Mouse (Mus musculus) ovary, adult 10 weeks (tissue): ENCODE measurements around the gene Dusp28. TPM values are rescaled to one million over a fixed set of nuclear protein-coding genes. Genes with fewer than 3 reads are reported as not detected.

Experiments
- polyA plus RNA-seq: library from polyadenylated mRNA; stranded (reverse); fragments of 350-450 nt; fragmentation: Illumina TruSeq; extraction: RNeasy Lipid Tissue Mini Kit (QIAGEN cat#74804); gene quantifications from one replicate; pipeline ENCODE4 v1.2.3, GENCODE M21; 2014

Dusp28 gene
- 3.5 TPM for polyA plus RNA-seq

DNA sequence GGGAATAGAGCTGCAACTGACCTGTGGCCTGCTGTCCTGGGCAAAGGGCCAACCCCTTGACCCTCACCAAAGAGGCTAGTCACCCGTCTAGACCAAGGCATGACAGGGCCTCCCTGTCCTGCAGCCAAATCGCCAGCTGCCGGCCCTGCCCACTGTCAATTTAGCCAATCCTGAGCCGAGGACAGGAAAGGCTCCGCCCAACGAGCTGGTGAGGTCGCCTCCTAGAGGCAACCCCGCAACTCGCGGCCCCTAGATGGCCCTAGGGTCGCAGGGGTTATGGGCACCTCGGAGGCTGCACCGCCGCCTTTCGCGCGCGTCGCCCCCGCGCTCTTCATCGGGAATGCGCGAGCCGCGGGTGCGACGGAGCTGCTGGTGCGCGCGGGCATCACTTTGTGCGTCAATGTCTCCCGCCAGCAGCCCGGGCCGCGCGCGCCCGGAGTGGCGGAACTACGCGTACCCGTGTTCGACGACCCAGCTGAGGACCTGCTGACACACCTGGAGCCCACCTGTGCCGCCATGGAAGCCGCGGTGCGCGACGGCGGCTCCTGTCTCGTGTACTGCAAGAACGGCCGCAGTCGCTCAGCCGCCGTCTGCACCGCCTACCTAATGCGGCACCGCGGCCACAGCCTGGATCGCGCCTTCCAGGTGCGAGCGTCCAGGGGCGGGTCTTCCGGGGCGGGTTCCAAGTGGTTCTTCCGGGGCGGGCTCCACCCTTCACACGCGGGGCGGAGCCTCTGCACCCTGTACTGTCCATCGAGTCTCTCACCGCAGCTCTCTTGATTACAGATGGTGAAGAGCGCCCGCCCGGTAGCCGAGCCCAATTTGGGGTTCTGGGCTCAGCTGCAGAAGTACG, at the start of gene Dusp28:
Gene Dusp28, plus strand, starts transcription at position 203 of the 853 bp plus-strand sequence.

DNA sequence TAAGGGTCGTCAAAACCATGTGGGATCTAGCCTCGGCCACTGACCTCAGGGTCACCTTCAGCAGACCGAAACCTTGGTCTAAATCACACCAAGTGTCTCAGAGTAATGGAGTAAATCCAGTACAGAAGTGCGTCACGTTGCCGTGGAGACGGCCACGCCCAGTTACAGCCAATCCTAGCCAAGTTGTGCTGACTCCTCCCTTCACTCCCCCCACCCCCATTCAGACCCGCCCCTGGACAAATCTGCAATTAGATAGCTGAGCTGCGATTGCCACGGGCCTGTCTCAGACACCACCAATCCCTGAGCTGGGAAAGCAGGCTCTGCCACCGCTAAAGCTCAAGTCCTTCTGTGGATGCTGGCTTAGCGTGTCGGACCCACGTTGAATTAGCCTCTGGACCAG, 4.0 kb upstream of the Dusp28 start, which contains the start of gene Ankmy1:
Gene Ankmy1, minus strand, starts transcription at position 121 of the 400 bp plus-strand sequence.

DNA sequence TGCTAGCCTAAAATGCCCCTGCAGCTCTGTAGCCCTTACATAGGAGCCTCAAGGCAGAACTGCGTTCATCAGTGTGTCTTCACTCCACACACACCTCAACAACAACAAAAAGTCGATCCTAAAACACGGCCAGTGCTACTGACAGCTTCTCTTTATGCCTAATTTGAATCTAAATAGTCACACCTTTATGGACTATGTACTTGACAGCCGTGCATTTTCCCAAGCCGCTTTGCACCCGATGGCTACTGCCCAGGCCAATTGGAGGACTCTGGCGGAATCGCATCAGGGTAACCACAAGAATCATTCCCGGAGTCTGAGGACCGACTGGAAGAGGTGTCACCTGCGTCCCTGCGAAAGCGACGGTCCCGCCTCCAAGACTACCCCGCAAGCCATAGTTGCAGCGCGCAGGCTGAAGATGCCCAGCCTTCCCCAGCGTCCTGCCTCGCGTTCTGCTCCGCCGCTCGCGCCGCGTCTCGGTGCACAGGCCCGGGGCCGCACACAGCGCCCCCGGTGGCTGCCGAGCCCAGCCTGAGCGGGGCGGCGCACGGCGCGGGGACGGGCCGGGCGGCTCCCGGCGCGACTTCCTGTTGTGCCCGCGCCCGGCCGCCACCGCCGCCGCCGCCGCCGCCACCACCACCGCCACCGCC, 3.6 kb downstream of the Dusp28 start, which contains the start of gene Rnpepl1:
Gene Rnpepl1, plus strand, starts transcription at position 545 of the 647 bp plus-strand sequence.

DNA sequence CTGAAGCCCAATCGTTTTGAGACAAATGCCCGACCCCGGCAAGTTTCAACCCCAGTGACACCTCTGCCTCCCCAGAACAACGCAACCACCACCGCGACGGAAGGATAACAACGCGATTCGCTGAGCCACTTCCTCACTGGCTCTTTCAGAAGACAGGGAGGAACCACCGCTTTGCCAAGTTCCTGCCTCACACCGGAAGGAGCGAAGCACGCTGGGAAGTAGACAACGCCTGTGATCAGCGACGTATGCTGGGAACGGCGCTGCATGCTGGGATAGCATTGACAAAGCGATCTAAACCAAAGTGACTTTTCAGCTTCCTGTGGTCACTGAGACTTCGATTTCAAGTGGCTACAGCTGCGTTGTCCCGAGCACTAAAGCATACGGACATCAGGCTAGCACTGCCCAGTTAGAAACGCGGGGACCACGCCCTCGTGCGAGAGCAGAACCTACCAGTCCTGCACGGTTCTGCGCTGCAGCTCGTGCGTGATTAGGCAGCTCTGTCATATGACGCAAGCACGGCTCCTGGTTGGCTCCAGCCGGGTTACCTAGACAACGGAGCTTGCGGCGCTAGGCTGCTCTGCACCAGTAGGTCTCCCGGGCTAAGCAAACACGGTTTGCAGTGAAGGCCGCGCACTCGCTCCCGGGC, 27.5 kb downstream of the Dusp28 start, which contains the start of gene Capn10:
Gene Capn10, plus strand, starts transcription at position 195 of the 646 bp plus-strand sequence.

DNA sequence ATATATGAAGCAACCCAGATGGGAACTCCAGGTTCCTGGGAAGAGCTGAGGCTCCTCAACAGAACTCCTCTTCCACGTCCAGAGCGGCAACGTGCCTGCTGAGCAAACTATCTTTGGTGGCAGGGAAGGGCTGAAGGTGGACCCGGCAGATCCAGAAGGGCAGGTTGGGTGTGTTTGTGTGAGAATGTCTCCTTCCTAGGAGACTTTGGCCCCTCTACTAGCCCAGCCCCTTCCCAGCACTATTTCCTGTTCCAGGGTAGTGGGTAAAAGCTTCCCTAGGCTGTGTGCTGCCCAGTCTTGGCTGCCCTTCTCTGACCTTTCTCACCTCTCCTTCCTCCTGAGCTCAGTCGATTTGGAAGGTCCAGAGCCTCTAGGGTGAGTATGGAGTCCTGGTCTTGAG, 43.8 kb downstream of the Dusp28 start, which contains the start of gene Gpr35:
Gene Gpr35, plus strand, starts transcription at position 259 of the 400 bp plus-strand sequence.

Other genes starting within 250 kb of the Dusp28 start
- 0.71 TPM for gene Gpc1, start 75.3 kb upstream of the Dusp28 start, polyA plus RNA-seq
- gene Ankmy1, start 4.1 kb upstream of the Dusp28 start, polyA plus RNA-seq = 0.17 TPM
- 1.7 TPM for gene Rnpepl1, start 3.8 kb downstream of the Dusp28 start, polyA plus RNA-seq
- 2.4 TPM for gene Capn10, start 27.4 kb downstream of the Dusp28 start, polyA plus RNA-seq
- 1.8 TPM for gene Gpr35, start 43.9 kb downstream of the Dusp28 start, polyA plus RNA-seq
- not detected for gene Aqp12, start 99.4 kb downstream of the Dusp28 start, polyA plus RNA-seq
- 0.51 TPM for gene Kif1a, start 195.0 kb downstream of the Dusp28 start, polyA plus RNA-seq
- not detected for gene Agxt, start 228.3 kb downstream of the Dusp28 start, polyA plus RNA-seq